Mouse (Mus musculus): Measurements from ENCODE around the gene S100a3. TPM values are rescaled to one million over a fixed set of nuclear protein-coding genes. Genes with fewer than 3 reads are reported as not detected.

Gene S100a3
- not detected in 2 replicates for total RNA-seq (2015; ENCODE audit: low replicate concordance)
- total RNA-seq (2017; ENCODE audit: low replicate concordance), result not detected in 2 replicates

- ATAC-seq (replicated peaks; ENCODE audit: low FRiP score, poor library complexity, severe bottlenecking), result no peak
Observed at GRCm38 (mm10) chr3:90560008-90560628, at the start of gene S100a3. Gene S100a3 (plus strand): TSS chr3:90560578.

- ATAC-seq (replicated peaks; ENCODE audit: low FRiP score, poor library complexity, severe bottlenecking), result no peak
Observed at GRCm38 (mm10) chr3:90512276-90512675, 48.1 kb upstream of the S100a3 start.

GRCm38 (mm10) chr3:90512948-90513642 is 47.3 kb upstream of the S100a3 start:
- ATAC-seq (replicated peaks; ENCODE audit: low FRiP score, poor library complexity, severe bottlenecking), result no peak

- peak; percentile 64 for ATAC-seq (replicated peaks; ENCODE audit: low FRiP score, poor library complexity, severe bottlenecking)
Observed at GRCm38 (mm10) chr3:90513796-90514590, 46.4 kb upstream of the S100a3 start, which contains the start of the genes S100a1 and S100a13. Gene S100a1 (minus strand): TSS chr3:90514392. Gene S100a13 (plus strand): TSS chr3:90514435.

- ATAC-seq (replicated peaks; ENCODE audit: low FRiP score, poor library complexity, severe bottlenecking), result peak; percentile 92
Observed at GRCm38 (mm10) chr3:90514691-90515090, 45.7 kb upstream of the S100a3 start.

- ATAC-seq (replicated peaks; ENCODE audit: low FRiP score, poor library complexity, severe bottlenecking), result no peak
Observed at GRCm38 (mm10) chr3:90515242-90515641, 45.1 kb upstream of the S100a3 start.

GRCm38 (mm10) chr3:90515789-90516188 is 44.6 kb upstream of the S100a3 start:
- no peak for ATAC-seq (replicated peaks; ENCODE audit: low FRiP score, poor library complexity, severe bottlenecking)

- ATAC-seq (replicated peaks; ENCODE audit: low FRiP score, poor library complexity, severe bottlenecking), result no peak
Observed at GRCm38 (mm10) chr3:90517711-90518110, 42.7 kb upstream of the S100a3 start.

- ATAC-seq (replicated peaks; ENCODE audit: low FRiP score, poor library complexity, severe bottlenecking), result peak; percentile 79
Observed at GRCm38 (mm10) chr3:90525421-90525820, 35.0 kb upstream of the S100a3 start.

- 0 out of 2 replicates have a peak, but pooled peaks have one; percentile 17 for ATAC-seq (replicated peaks; ENCODE audit: low FRiP score, poor library complexity, severe bottlenecking)
Observed at GRCm38 (mm10) chr3:90526076-90526475, 34.3 kb upstream of the S100a3 start.

- ATAC-seq (replicated peaks; ENCODE audit: low FRiP score, poor library complexity, severe bottlenecking), result peak; percentile 87
Observed at GRCm38 (mm10) chr3:90526580-90526979, 33.8 kb upstream of the S100a3 start, which contains the start of gene S100a14. Gene S100a14 (plus strand): TSS chr3:90526856.

GRCm38 (mm10) chr3:90527291-90527873 is 33.0 kb upstream of the S100a3 start:
- no peak for ATAC-seq (replicated peaks; ENCODE audit: low FRiP score, poor library complexity, severe bottlenecking)

GRCm38 (mm10) chr3:90531713-90532112 is 28.7 kb upstream of the S100a3 start:
- ATAC-seq (replicated peaks; ENCODE audit: low FRiP score, poor library complexity, severe bottlenecking), result no peak

GRCm38 (mm10) chr3:90535446-90535845 is 24.9 kb upstream of the S100a3 start:
- no peak for ATAC-seq (replicated peaks; ENCODE audit: low FRiP score, poor library complexity, severe bottlenecking)

GRCm38 (mm10) chr3:90537141-90537904 is 23.1 kb upstream of the S100a3 start, which contains the start of gene S100a16:
Gene S100a16 (plus strand): TSS chr3:90537254.
- ATAC-seq (replicated peaks; ENCODE audit: low FRiP score, poor library complexity, severe bottlenecking), result no peak

GRCm38 (mm10) chr3:90537905-90538296 is 22.5 kb upstream of the S100a3 start:
- no peak for ATAC-seq (replicated peaks; ENCODE audit: low FRiP score, poor library complexity, severe bottlenecking)

- ATAC-seq (replicated peaks; ENCODE audit: low FRiP score, poor library complexity, severe bottlenecking), result no peak
Observed at GRCm38 (mm10) chr3:90540904-90541303, 19.5 kb upstream of the S100a3 start.

- no peak for ATAC-seq (replicated peaks; ENCODE audit: low FRiP score, poor library complexity, severe bottlenecking)
Observed at GRCm38 (mm10) chr3:90549676-90550420, 10.5 kb upstream of the S100a3 start.

- ATAC-seq (replicated peaks; ENCODE audit: low FRiP score, poor library complexity, severe bottlenecking), result no peak
Observed at GRCm38 (mm10) chr3:90550421-90550790, 10.0 kb upstream of the S100a3 start.
